Mouse (Mus musculus) urinary bladder, postnatal 4 days (tissue): ENCODE data around the gene Gm44790.
A peak's percentile ranks its signal among the peaks of the same experiment; 100 is the strongest.
"Not testable (repeated sequence)": the region's sequence is repeated elsewhere in the genome, so short reads cannot be mapped to it uniquely, and the experiment has no call there.

Experiments
- DNase-seq, 2 experiments: peaks; one replicate each; pipeline ENCODE4 v3.0.0; 2021 to 2022; ENCODE audit warnings: low spot score in 2 of 2

The Gm44790 gene

DNA sequence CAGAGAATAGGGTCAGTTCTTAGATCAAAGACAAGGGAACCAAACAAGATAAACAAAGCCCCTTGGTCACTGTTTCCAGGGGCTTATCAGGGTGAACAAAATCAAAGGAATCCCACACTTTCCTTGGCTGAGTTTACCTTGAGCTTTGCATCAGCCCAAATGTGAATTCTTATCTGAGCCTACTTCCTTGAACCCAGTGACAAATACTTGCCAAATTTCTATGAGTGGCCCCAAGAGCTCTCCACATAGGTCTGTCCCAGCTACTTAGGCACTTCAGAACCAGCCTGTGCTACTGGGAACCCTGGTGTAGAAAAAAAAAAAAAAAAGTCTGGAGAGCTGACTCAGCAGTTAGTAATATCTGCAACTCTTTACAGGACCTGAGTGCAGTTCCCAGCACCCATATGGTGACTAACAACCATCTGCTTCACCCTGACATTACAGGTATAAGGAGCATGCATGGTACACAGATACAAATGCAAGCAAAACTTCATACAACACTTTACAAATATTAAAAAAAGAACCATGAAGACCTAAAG, 48.3 kb downstream of the Gm44790 start:
- DNase-seq, result no peak

DNA sequence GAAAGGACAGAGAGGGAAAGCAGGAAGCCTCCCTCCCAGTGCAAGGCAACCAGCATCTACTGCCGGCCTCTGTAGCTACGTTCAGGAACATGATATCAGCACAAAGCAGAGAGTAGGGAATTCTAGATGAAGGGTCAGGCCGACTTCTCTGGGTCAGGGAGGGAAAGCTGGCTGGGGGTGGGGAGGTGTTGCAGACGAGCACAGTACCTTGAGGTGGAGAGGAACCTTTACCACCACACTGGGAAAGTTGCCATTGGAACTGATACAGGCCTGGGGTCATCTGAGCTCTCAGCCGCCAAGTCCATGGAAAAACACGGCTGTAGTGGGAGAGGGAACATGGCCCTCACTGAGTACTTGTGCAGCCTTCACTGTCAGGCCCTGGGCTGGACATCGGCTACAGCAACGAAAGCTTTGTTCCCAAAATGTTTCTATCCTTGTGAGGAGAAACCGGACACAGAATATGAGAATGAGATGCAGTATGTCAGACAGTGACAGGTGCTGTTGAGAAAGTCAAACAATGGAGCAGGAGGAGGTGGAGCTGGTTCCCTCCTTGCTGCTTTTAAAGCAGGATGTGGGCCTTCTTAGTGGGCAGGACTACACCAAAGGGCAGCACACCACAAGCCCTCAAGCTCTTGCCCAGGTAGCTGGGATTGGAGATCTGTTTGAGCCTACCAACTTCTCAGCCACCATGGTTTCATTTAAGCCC, 49.2 kb downstream of the Gm44790 start:
- DNase-seq, result no peak

DNA sequence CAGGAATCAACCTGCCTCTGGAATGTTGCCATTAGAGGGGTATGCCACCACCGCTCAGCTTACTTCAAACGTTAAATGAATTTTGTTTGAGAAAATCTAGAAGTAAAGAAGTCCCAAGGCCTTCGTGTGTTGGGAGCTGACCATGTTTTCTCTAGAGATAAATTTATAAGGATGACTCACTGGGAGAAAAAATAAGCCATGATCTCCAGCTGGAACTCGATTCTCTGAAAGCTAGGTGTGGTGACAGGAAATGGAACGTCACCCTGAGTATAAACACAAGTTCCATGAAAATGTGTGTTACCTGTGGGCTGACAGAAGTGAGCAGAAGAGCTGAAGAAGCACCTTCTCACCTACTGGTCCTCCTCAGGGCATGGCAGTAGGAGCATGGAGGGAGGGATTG, 50.5 kb downstream of the Gm44790 start:
- no peak for DNase-seq

DNA sequence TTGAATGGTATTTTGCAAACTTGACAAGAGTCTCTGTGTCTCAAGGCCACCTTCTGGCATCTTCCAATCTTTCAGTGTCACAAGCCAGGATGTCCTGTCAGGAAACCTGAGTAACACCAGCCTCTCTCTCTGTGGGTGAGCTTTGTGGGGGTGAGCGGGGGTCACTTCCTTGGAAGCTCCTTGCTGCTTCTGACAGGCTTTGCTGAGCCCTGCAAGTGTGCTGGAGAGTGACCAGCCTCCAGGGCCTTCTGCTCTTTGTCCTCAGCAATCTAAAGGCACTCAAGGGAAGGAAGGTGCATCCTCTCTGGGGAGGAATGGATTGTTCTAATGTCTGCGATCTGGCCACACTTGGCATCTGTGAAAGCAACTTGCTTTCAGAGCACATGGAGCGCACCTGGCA, 52.9 kb downstream of the Gm44790 start:
- DNase-seq, result no peak

DNA sequence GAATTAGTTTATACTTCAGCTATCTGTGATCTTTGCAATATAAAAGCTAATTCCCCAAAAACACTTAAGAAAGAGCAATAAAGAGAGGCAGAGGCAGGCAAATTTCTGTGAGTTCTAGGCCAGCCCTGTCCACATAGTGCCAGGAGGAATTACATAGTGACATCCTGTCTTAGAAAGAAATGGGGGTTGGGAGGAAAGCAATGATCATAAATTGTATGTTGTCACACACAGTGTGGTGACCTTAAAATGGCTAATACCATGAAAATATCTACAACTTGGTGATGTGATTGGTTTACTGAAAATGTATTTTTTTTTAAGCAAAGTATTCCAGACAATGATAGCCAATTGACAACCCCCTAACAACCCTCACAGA, 53.3 kb downstream of the Gm44790 start:
- no peak for DNase-seq

DNA sequence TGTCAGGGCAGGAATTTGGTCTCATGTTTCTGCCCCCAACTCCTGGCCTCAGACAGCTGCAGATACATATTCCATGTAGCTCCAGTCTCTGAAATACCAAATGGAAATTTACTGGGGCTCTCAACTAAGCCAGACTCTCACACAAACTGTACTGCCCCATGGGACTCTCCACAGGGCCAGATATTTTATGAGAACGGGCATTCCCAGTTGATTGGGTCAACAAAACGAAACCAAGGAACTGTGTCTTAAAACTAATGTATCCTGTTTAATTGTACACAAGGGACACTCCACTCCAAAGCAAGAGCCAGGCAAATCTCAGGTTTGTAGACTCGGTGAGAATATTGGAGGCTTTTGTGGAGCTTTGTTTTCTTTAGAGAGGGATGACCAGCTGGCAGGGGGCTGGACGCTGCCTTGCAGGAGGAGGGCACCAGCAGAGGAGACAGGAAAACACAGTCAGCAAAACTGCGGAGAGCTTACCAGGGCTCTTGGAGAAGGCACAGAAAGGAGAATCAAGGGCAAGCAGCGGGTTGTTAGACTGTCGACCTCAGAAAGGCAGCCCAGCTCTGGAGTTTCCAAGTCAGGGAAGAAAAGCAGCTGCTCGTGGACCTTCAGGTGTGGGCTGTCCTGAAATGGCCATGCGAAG, 53.9 kb downstream of the Gm44790 start:
- DNase-seq, result peak in 1 of 2 experiments; percentile 48

DNA sequence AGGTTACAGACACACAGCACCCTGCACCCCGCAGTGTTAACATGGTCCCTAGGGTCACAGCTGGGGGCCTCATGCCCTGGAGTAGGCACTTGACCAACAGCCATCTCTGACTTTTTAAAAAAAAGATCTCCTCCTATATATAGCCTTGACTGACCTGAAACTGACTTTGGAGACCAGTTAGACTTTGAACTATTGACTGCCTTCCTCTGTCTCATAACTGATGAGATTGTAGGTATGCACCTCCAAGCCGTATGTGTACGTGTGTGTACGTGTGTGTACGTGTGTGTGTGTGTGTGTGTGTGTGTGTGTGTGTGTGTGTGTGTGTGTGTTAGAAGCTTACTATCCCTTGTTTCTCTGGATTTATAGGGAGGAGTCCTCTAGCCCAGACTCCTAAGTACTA, 55.4 kb downstream of the Gm44790 start:
- no peak for DNase-seq

DNA sequence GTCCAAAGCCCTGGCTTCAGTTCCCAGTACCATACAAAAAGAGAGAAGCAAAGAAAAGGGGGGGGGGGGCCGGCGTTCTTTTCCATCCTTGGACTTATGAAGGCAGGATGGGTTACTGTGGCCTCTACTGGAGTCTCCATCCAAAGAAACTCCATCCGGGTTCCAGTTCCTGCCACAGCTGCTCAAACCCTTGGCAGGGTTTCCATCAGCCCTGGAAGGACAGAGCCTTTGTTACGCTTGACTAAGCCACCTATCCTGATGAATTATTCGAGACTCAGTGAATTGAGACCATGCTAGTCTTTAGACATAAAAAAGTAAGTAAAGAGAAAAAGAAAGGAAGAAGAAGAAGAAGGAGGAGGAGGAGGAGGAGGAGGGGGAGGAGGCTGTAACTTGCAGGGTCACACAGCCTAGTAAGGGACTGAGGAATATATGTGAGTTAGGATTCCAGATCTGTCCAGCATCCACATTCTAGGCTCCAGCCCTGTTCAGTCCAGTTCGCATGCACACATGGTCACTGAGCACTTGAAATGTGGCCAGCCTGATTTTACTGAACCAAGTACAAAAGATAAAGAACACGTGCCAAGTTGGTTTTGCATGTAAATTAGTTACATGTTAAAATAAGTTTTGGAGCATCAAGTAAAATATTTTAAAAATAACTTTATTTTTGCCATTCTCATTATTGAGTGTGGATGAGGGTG, 59.6 kb downstream of the Gm44790 start:
- DNase-seq, result no peak

- DNase-seq, result peak; percentile 77 to 79
These were observed 61.1 kb downstream of the Gm44790 start for GRCm38 (mm10) chr6:86487358-86488148.

GRCm38 (mm10) chr6:86488149-86488485, 61.7 kb downstream of the Gm44790 start:
- DNase-seq, result no peak

- DNase-seq, result no peak
These were observed 63.5 kb downstream of the Gm44790 start for GRCm38 (mm10) chr6:86489945-86490344.

DNA sequence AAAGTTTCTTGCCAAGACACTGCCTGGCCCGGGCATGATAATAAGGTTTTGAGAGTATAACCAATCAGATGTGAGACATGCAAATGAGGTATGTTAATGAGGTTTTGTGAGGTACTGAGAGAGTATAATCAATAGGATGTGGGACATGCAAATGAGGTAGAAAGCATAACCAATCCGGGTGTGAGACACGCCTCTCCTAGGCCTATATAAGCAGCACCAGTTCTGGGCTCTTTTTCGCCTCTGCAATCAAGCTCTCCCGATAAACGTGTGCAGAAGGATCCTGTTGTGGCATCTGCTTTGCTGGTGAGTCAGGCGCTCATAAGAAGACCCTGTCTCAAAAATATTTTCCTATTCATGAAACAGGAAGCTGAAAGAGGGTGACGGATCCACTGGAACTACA, 64.0 kb downstream of the Gm44790 start:
- not testable (repeated sequence) for DNase-seq

DNA sequence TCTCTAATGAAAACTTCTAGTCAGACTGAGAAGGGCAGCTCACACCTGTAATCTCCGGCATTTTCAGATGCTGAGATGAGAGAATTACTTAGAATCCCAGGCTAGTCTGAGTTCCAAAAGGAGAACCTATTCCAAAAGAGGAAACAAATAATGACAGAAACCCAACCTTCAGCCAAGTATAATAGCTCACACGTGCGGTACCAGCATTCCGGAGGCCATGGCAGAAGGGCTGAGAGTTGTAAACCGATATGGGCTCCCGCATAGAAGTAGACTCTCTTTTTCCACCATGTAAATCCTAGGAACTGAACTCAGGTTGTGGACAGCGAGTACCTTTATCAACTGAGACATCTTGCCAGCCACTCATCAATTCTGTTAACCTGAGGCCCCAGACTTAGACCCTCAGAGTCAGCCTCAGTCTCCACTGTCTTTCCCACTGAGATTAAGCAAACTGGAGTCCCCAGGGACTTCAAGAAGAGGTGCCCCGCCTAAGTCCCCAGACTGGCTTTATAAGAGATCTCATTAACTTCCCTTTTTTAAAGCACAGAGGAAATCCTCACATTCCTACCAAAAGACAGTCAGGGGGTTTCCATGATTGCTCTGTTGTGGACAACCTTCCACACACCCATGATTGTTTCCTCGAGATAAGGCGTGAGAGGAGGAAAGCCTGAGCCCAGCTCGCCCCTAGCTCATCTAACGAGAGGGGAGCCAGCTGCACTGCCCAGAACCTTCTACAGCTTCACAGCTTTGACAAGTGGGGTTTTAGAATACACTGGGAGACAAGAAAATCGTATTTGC, 67.2 kb downstream of the Gm44790 start:
- DNase-seq, result no peak

DNA sequence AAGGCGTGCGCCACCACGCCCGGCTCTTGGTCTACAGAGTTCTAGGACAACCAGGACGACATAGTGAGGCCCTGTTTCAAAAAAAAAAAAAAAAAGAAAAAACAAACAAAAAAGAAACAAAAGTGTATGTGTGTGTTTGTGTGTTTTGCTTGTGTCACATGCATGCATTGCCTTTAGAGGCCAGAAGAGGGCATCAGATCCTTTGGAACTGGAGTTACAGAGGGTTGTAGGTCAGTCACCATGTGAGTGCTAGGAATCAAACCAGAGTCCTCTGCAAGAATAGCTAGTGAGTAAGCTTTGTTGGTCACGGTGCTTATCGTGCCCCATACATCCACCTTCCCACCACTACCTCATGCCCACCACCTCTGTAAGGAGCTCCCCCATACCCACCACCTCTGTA, 68.3 kb downstream of the Gm44790 start:
- no peak for DNase-seq
